ENCODE assay signal across 26 mouse cellular contexts in genomic region chr9:74910226-74910759, GRCm38 (mm10). TPM values are rescaled to one million over a fixed set of nuclear protein-coding genes. Genes with fewer than 3 reads are reported as not detected.
A peak's percentile ranks its signal among the peaks of the same experiment; 100 is the strongest.
DNase-seq lines count a peak whose midpoint lies in the region; ATAC-seq lines count a peak whose summit lies in the region.
"Had no signal": no experiment of that assay in that cellular context is flagged by ENCODE, and none has a peak within 500 bp of the region (broad histone marks: within the 10 kb centered on the region; RNA-seq: fewer than 3 reads in every experiment).

No protein-coding gene starts in this region.

- no peak overlapping the region for H3K4me2 ChIP-seq in embryonic facial prominence, embryonic 14.5 days (ENCODE audit: low read depth, low read length)
- no peak overlapping the region for H3K4me2 ChIP-seq in forebrain, embryonic 11.5 days (ENCODE audit: low read depth, low read length, severe bottlenecking)
- H3K4me2 ChIP-seq: embryonic facial prominence, embryonic 12.5 days; heart, embryonic 11.5 days; hindbrain, embryonic 12.5 days; hindbrain, embryonic 15.5 days had no signal

- no peak overlapping the region for H3K27ac ChIP-seq in embryonic facial prominence, embryonic 14.5 days (replicated peaks; ENCODE audit: low read depth, low read length)
- H3K27ac ChIP-seq in embryonic facial prominence, embryonic 10.5 days (replicated peaks), result no peak overlapping the region
- H3K27ac ChIP-seq in forebrain, embryonic 11.5 days (ENCODE audit: low read depth, low read length), result no peak overlapping the region
- H3K27ac ChIP-seq: embryonic facial prominence, embryonic 12.5 days; hindbrain, embryonic 12.5 days; hindbrain, embryonic 15.5 days had no signal

- H3K36me3 ChIP-seq in embryonic facial prominence, embryonic 14.5 days (ENCODE audit: control insufficient read depth, insufficient read depth, low read length), result no peaks in the 10 kb centered on the region
- H3K36me3 ChIP-seq in embryonic facial prominence, embryonic 10.5 days (replicated peaks), result no peaks in the 10 kb centered on the region
- H3K36me3 ChIP-seq in forebrain, embryonic 11.5 days (ENCODE audit: control insufficient read depth, insufficient read depth, low read length), result no peaks in the 10 kb centered on the region
- H3K36me3 ChIP-seq: embryonic facial prominence, embryonic 12.5 days; forebrain, embryonic 10.5 days; hindbrain, embryonic 12.5 days; hindbrain, embryonic 15.5 days had no signal

- H3K27me3 ChIP-seq in embryonic facial prominence, embryonic 14.5 days (replicated peaks; ENCODE audit: control insufficient read depth, insufficient read depth, low read length), result no peaks in the 10 kb centered on the region
- H3K27me3 ChIP-seq in embryonic facial prominence, embryonic 10.5 days (replicated peaks; ENCODE audit: low read depth, poor library complexity, severe bottlenecking), result 0 out of 2 replicates have a peak, but pooled peaks cover 3% of the 10 kb centered on the region
- H3K27me3 ChIP-seq in forebrain, embryonic 11.5 days (ENCODE audit: control insufficient read depth, insufficient read depth, low read length), result no peaks in the 10 kb centered on the region
- H3K27me3 ChIP-seq: embryonic facial prominence, embryonic 12.5 days; hindbrain, embryonic 12.5 days; hindbrain, embryonic 15.5 days had no signal

- no peak overlapping the region for H3K4me3 ChIP-seq in embryonic facial prominence, embryonic 14.5 days (ENCODE audit: low read depth, low read length)
- H3K4me3 ChIP-seq in embryonic facial prominence, embryonic 10.5 days, result no peak overlapping the region
- H3K4me3 ChIP-seq in forebrain, embryonic 11.5 days (ENCODE audit: low read depth, low read length), result no peak overlapping the region
- H3K4me3 ChIP-seq: embryonic facial prominence, embryonic 12.5 days; erythroblast, embryonic 14.5 days; forebrain, embryonic 10.5 days; gastrocnemius, adult 2 months; hindbrain, embryonic 12.5 days; hindbrain, embryonic 15.5 days had no signal

- peaks cover 6% of the 10 kb centered on the region; the same call in 1 of the 2 replicates for H3K4me1 ChIP-seq in embryonic facial prominence, embryonic 14.5 days (ENCODE audit: control insufficient read depth, insufficient read depth, low read length)
- peaks cover 16% of the 10 kb centered on the region for H3K4me1 ChIP-seq in embryonic facial prominence, embryonic 10.5 days
- H3K4me1 ChIP-seq in forebrain, embryonic 11.5 days (replicated peaks; ENCODE audit: control insufficient read depth, insufficient read depth, low read length), result no peaks in the 10 kb centered on the region
- H3K4me1 ChIP-seq: embryonic facial prominence, embryonic 12.5 days; hindbrain, embryonic 15.5 days had no signal

- peak; percentile 38 for DNase-seq in embryonic facial prominence, embryonic 14.5 days (ENCODE audit: low spot score)
- no peak for DNase-seq in embryonic facial prominence, embryonic 10.5 days (ENCODE audit: low spot score)
- DNase-seq in urinary bladder, postnatal 14 days (ENCODE audit: low spot score), result peak; percentile 43
- DNase-seq in urinary bladder, postnatal 4 days (ENCODE audit: low spot score in 2 of 2), result no peak
- peak; percentile 35 for DNase-seq in large intestine, adult 2 months (ENCODE audit: low read depth, low spot score)
- DNase-seq in forebrain, embryonic 11.5 days (ENCODE audit: low spot score), result no peak
- DNase-seq in right cerebral cortex, adult 18-20 months, result no peak
- DNase-seq: adrenal gland, adult 2 months; adrenal gland, postnatal 14 days; B cell, adult 2 months; cerebellum, adult 11-12 months; cerebellum, adult 8-10 months; cerebellum, postnatal 10 days; forebrain, postnatal 0 days; gastrocnemius, adult 2 months; gastrocnemius, postnatal 14 days; heart, adult 11 months had no signal

- H3K9ac ChIP-seq in embryonic facial prominence, embryonic 14.5 days (ENCODE audit: low read depth, low read length), result no peak overlapping the region
- no peak overlapping the region for H3K9ac ChIP-seq in forebrain, embryonic 11.5 days (ENCODE audit: low read length)
- H3K9ac ChIP-seq: embryonic facial prominence, embryonic 12.5 days; forebrain, postnatal 0 days; hindbrain, embryonic 12.5 days; hindbrain, embryonic 15.5 days had no signal

- 70% methylated on average over 6 of the region's 6 CpGs for WGBS in embryonic facial prominence, embryonic 14.5 days
- WGBS in embryonic facial prominence, embryonic 10.5 days, result 83% methylated on average over 6 of the region's 6 CpGs
- WGBS in large intestine, adult 2 months, result 41% methylated on average over 6 of the region's 6 CpGs
- 86% methylated on average over 6 of the region's 6 CpGs for WGBS in forebrain, embryonic 11.5 days

- no peaks in the 10 kb centered on the region for H3K9me3 ChIP-seq in embryonic facial prominence, embryonic 14.5 days (ENCODE audit: control insufficient read depth, low read length)
- H3K9me3 ChIP-seq in embryonic facial prominence, embryonic 10.5 days, result no peaks in the 10 kb centered on the region
- no peaks in the 10 kb centered on the region for H3K9me3 ChIP-seq in forebrain, embryonic 11.5 days (ENCODE audit: control insufficient read depth, low read length)
- H3K9me3 ChIP-seq: embryonic facial prominence, embryonic 12.5 days; forebrain, embryonic 10.5 days; hindbrain, embryonic 12.5 days; hindbrain, embryonic 15.5 days had no signal

- ATAC-seq in embryonic facial prominence, embryonic 14.5 days (ENCODE audit: low read depth), result peak; percentile 62; the same call in 1 of the 2 replicates
- ATAC-seq in forebrain, embryonic 11.5 days (replicated peaks; ENCODE audit: low FRiP score), result no peak
- ATAC-seq: forebrain, embryonic 14.5 days; forebrain, postnatal 0 days had no signal

RNA-seq across cellular contexts. Expression of gene Fam214a, which starts 42.4 kb away (rescaled TPM):
- polyA plus RNA-seq in embryonic facial prominence, embryonic 14.5 days (2014; fragmentation: Nextera tagmentation; extraction: Ambion mirVana), result 12.0 and 15.7 TPM in 2 replicates
- polyA plus RNA-seq in embryonic facial prominence, embryonic 10.5 days (2016; fragmentation: Nextera tagmentation; extraction: Ambion mirVana), result 6.6 and 8.6 TPM in 2 replicates
- polyA plus RNA-seq in large intestine, adult 2 months (2012; rRNA removed), result 3.0 and 5.3 TPM in 2 replicates
- 18.3 and 20.4 TPM in 2 replicates for polyA plus RNA-seq in forebrain, embryonic 11.5 days (2014; fragmentation: Nextera tagmentation; extraction: Ambion mirVana)
- polyA plus RNA-seq: erythroblast, embryonic 14.5 days had no signal

RNA-seq across cellular contexts. Expression of gene Onecut1, which starts 48.6 kb away (rescaled TPM):
- 0.24 and 0.31 TPM in 2 replicates for polyA plus RNA-seq in embryonic facial prominence, embryonic 14.5 days (2014; fragmentation: Nextera tagmentation; extraction: Ambion mirVana)
- 2.9 and 4.2 TPM in 2 replicates for polyA plus RNA-seq in embryonic facial prominence, embryonic 10.5 days (2016; fragmentation: Nextera tagmentation; extraction: Ambion mirVana)
- not detected in 2 replicates for polyA plus RNA-seq in large intestine, adult 2 months (2012; rRNA removed)
- 2.5 and 2.6 TPM in 2 replicates for polyA plus RNA-seq in forebrain, embryonic 11.5 days (2014; fragmentation: Nextera tagmentation; extraction: Ambion mirVana)
- polyA plus RNA-seq: erythroblast, embryonic 14.5 days; heart, embryonic 14.5 days; heart, postnatal 0 days had no signal

Comparison
In these comparisons a context has a peak if more than half of its experiments do, and no peak if none do; other contexts are left out.
1. DNase-seq: peak in embryonic facial prominence, embryonic 14.5 days (single experiment), urinary bladder, postnatal 14 days (single experiment) and large intestine, adult 2 months (single experiment); none in embryonic facial prominence, embryonic 10.5 days (single experiment), urinary bladder, postnatal 4 days (0 of 2), forebrain, embryonic 11.5 days (single experiment) and right cerebral cortex, adult 18-20 months (single experiment).